Mouse (Mus musculus): ENCODE data around the gene Thada. TPM values are rescaled to one million over a fixed set of nuclear protein-coding genes. Genes with fewer than 3 reads are reported as not detected.
"Not testable (repeated sequence)": the region's sequence is repeated elsewhere in the genome, so short reads cannot be mapped to it uniquely, and the experiment has no call there.

Thada gene
- polyA plus RNA-seq, 1 experiment from 2014 or later: 15.9 TPM

DNA sequence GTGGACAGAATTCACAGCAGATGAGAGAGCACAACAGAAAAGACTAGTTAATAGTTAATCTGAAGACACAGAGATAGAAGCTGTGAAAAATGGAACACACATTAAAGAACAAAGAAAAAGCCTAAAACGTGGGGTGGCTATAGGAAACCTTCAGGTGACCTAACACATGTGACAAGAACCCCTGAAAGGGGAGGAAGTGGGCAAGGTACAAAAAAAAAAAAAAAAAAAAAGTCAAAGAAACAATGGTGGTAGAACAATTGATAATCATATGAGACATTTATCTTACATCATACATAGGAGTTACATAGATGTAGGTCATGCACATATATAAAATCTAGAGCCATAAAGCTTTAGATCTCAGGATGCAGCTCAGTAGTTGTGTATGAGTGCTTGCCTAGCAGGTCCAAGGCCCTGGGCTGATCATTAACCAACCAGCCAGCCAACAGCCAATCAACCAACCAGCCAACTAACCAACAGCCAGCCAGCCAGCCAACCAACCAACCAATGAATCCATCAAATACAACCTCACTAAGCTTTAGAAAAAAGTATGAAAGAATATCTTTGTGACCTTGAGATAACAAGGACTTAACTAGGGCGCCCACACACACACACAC, 226.2 kb downstream of the Thada start:
- Histone ChIP-seq H3K9me3 (ENCODE audit: control insufficient read depth, low read depth, low read length) (no peaks in the 10 kb centered on the region), H3K4me3 (ENCODE audit: low read depth, low read length) (no peak overlapping the region), H3K9ac (replicated peaks; ENCODE audit: low read depth, low read length) (no peak overlapping the region), H3K36me3 (ENCODE audit: control insufficient read depth, insufficient read depth, low read length) (no peaks in the 10 kb centered on the region), H3K27me3 (ENCODE audit: control insufficient read depth, insufficient read depth, low read length) (no peaks in the 10 kb centered on the region), H3K27ac (ENCODE audit: low read length) (no peak overlapping the region), H3K4me2 (replicated peaks; ENCODE audit: low read depth, low read length) (no peak overlapping the region), H3K4me1 (ENCODE audit: control insufficient read depth, insufficient read depth, low read length) (peaks cover 8% of the 10 kb centered on the region)
- no peak for ATAC-seq (ENCODE audit: insufficient number of reproducible peaks, insufficient read depth, low FRiP score, low read depth)
- 80% methylated on average over 2 of the region's 2 CpGs for WGBS

DNA sequence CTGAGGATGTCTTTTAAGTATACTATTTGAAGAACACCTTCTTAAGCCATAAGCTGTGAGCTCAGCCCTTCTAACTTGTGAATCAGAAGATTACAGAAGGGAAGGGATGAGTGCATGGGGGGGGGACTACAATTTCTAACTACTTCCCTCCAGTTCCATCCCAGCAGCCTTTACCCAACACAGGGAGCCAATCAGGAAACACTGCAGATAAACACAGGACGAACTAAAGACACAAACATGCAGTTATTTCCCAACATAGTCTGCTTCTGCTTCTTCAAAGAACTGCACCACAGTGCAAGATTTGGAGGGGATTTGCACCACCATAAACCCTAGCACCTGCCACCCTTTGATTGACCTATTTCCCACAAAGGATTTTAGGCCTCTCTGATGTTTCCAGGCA, 227.8 kb downstream of the Thada start:
- WGBS: 69% methylated on average over 1 of the region's 1 CpGs
- Histone ChIP-seq H3K4me1 (ENCODE audit: control insufficient read depth, insufficient read depth, low read length) (no peaks in the 10 kb centered on the region), H3K27ac (ENCODE audit: low read length) (no peak overlapping the region), H3K36me3 (ENCODE audit: control insufficient read depth, insufficient read depth, low read length) (no peaks in the 10 kb centered on the region), H3K9me3 (ENCODE audit: control insufficient read depth, low read depth, low read length) (no peaks in the 10 kb centered on the region), H3K4me3 (ENCODE audit: low read depth, low read length) (no peak overlapping the region), H3K9ac (replicated peaks; ENCODE audit: low read depth, low read length) (no peak overlapping the region), H3K4me2 (replicated peaks; ENCODE audit: low read depth, low read length) (no peak overlapping the region), H3K27me3 (ENCODE audit: control insufficient read depth, insufficient read depth, low read length) (no peaks in the 10 kb centered on the region)
- ATAC-seq (ENCODE audit: insufficient number of reproducible peaks, insufficient read depth, low FRiP score, low read depth): no peak

DNA sequence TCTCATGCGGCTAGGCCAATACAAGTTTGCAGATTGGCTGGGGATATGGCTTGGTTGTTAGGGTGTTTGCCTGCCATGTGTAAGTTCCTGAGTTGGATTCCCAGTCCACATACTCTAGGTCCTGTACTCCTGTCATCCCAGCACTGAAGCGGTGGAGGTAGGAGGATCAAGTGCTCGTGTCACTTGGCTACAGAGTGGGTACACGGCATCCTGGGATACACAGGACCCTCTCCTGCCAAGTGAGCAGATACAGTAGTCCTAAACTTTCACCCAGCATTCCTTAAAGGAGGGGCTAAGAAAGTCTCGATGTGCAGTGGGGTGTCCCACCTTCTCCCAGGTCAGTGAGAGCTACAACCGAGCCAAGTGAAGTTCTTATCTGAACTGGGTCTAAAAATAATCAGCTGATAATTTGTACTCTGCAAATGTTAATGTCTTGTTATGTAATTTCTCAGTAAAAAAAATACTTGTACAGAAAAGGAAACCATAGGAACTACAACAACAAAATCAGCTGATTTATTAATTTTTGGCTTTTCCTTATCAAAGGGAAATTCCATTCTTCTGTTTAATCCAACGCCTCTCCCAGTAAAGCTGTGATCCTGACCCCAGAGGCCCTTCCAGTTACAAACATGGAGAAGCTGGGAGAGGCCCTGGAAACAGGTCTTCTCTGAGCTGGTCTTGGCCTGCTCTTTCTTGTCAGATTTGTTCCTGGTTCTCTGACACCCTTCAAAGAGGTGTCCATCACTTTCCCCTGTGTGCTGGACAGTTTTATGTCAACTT, 229.0 kb downstream of the Thada start:
- 80% methylated on average over 7 of the region's 7 CpGs for WGBS
- Histone ChIP-seq H3K4me2 (replicated peaks; ENCODE audit: low read depth, low read length) (no peak overlapping the region), H3K27ac (ENCODE audit: low read length) (no peak overlapping the region), H3K4me3 (ENCODE audit: low read depth, low read length) (no peak overlapping the region), H3K36me3 (ENCODE audit: control insufficient read depth, insufficient read depth, low read length) (no peaks in the 10 kb centered on the region), H3K4me1 (ENCODE audit: control insufficient read depth, insufficient read depth, low read length) (no peaks in the 10 kb centered on the region), H3K27me3 (ENCODE audit: control insufficient read depth, insufficient read depth, low read length) (no peaks in the 10 kb centered on the region), H3K9me3 (ENCODE audit: control insufficient read depth, low read depth, low read length) (no peaks in the 10 kb centered on the region), H3K9ac (replicated peaks; ENCODE audit: low read depth, low read length) (no peak overlapping the region)
- ATAC-seq (ENCODE audit: insufficient number of reproducible peaks, insufficient read depth, low FRiP score, low read depth): no peak

DNA sequence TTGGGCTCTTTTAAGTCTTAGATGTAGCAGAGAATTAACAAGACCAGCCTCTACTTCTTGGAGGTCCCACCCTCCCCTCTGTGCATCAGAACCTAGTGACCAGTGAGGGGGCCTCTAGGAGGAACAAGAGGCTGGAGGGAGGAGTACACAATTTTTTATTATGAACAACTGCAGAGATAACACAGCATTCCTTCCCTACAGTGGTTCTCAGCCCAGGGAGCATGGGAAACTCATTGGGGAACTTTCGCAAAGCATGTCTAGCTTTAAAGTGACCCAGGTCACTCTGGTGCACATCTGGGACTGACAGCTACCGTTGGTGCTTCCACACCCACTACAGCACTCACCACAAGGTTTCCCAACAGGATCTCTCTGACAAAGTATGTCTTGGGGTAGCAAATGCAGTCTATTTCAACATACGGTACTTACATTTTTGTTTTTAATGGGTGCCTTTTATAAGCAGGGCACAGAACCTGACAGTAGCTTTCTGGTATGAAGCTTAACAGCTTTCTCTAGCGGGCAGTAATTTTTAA, 230.5 kb downstream of the Thada start:
- no peak for ATAC-seq (ENCODE audit: insufficient number of reproducible peaks, insufficient read depth, low FRiP score, low read depth)
- Histone ChIP-seq H3K36me3 (ENCODE audit: control insufficient read depth, insufficient read depth, low read length) (no peaks in the 10 kb centered on the region), H3K9me3 (ENCODE audit: control insufficient read depth, low read depth, low read length) (no peaks in the 10 kb centered on the region), H3K4me1 (ENCODE audit: control insufficient read depth, insufficient read depth, low read length) (no peaks in the 10 kb centered on the region), H3K9ac (replicated peaks; ENCODE audit: low read depth, low read length) (no peak overlapping the region), H3K27me3 (ENCODE audit: control insufficient read depth, insufficient read depth, low read length) (no peaks in the 10 kb centered on the region), H3K4me2 (replicated peaks; ENCODE audit: low read depth, low read length) (no peak overlapping the region), H3K27ac (ENCODE audit: low read length) (no peak overlapping the region), H3K4me3 (ENCODE audit: low read depth, low read length) (no peak overlapping the region)
- 79% methylated on average over 4 of the region's 4 CpGs for WGBS

DNA sequence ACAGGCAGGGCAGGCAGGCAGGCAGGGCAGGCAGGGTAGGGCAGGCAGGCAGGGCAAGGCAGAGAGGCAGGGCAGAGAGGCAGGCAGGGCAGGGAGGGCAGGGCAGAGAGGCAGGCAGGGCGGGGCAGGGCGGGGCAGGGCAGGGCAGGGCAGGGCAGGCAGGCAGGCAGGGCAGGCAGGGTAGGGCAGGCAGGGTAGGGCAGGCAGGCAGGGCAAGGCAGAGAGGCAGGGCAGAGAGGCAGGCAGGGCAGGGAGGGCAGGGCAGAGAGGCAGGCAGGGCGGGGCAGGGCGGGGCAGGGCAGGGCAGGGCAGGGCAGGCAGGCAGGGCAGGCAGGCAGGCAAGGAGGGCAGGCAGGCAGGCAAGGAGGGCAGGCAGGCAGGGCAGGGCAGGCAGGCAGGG, 231.2 kb downstream of the Thada start:
- not testable (repeated sequence) for H3K27ac ChIP-seq (ENCODE audit: low read length); H3K4me3 ChIP-seq (ENCODE audit: low read depth, low read length); H3K9ac ChIP-seq (replicated peaks; ENCODE audit: low read depth, low read length); H3K4me1 ChIP-seq (ENCODE audit: control insufficient read depth, insufficient read depth, low read length); H3K4me2 ChIP-seq (replicated peaks; ENCODE audit: low read depth, low read length); ATAC-seq (ENCODE audit: insufficient number of reproducible peaks, insufficient read depth, low FRiP score, low read depth); H3K36me3 ChIP-seq (ENCODE audit: control insufficient read depth, insufficient read depth, low read length); H3K27me3 ChIP-seq (ENCODE audit: control insufficient read depth, insufficient read depth, low read length); H3K9me3 ChIP-seq (ENCODE audit: control insufficient read depth, low read depth, low read length)
- 100% methylated on average over 2 of the region's 4 CpGs for WGBS

DNA sequence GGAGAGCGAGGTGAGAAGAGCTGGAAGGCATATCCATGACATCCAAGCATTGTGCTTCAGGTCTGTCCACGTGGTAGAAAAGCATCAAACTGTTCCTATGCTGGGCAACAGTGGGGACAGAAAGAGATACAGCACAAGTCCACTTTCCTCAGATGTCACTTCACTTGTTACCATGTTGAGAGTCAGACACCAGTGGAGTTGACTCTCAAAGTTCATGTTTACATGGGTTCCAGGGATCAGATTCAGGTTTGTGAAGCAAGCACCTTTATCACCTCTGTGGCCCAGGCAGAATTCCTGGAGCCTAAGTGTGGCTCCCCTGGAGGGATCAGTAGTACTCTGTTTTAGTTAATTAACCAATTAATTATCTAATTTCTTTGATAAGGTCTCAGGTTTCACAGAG, 232.2 kb downstream of the Thada start:
- Histone ChIP-seq H3K36me3 (ENCODE audit: control insufficient read depth, insufficient read depth, low read length) (peaks cover 5% of the 10 kb centered on the region; the same call in 1 of the 2 replicates), H3K27me3 (ENCODE audit: control insufficient read depth, insufficient read depth, low read length) (no peaks in the 10 kb centered on the region), H3K4me2 (replicated peaks; ENCODE audit: low read depth, low read length) (no peak overlapping the region), H3K4me1 (ENCODE audit: control insufficient read depth, insufficient read depth, low read length) (no peaks in the 10 kb centered on the region), H3K27ac (ENCODE audit: low read length) (no peak overlapping the region), H3K9ac (replicated peaks; ENCODE audit: low read depth, low read length) (no peak overlapping the region), H3K4me3 (ENCODE audit: low read depth, low read length) (no peak overlapping the region), H3K9me3 (ENCODE audit: control insufficient read depth, low read depth, low read length) (no peaks in the 10 kb centered on the region)
- no peak for ATAC-seq (ENCODE audit: insufficient number of reproducible peaks, insufficient read depth, low FRiP score, low read depth)
- WGBS: 90% methylated on average over 2 of the region's 2 CpGs

DNA sequence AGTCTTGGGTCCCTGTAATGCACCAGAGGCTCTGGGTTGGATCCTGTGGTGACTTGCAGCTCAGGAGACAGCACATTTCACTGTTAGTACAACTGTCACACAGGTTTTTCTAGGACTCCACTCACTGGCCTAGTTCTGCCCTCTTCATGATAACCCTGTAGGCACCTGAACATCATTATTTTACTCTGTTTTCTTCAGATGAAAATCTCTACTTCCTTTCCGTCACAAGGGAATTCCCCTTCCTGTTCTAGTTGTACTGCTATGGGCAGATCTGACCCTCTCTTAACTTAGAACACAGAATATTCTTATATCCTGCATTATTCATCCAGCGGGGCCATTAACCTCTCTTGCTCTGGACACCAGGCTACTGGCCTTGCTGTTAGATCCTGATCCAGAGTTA, 234.6 kb downstream of the Thada start:
- WGBS: 80% methylated on average over 2 of the region's 2 CpGs
- no peaks in the 10 kb centered on the region for H3K4me1 ChIP-seq (ENCODE audit: control insufficient read depth, insufficient read depth, low read length)
- H3K9ac ChIP-seq (replicated peaks; ENCODE audit: low read depth, low read length): no peak overlapping the region
- H3K27ac ChIP-seq (ENCODE audit: low read length): no peak overlapping the region
- no peak overlapping the region for H3K4me3 ChIP-seq (ENCODE audit: low read depth, low read length)
- H3K27me3 ChIP-seq (ENCODE audit: control insufficient read depth, insufficient read depth, low read length): no peaks in the 10 kb centered on the region
- H3K36me3 ChIP-seq (ENCODE audit: control insufficient read depth, insufficient read depth, low read length): peaks cover 15% of the 10 kb centered on the region
- H3K4me2 ChIP-seq (replicated peaks; ENCODE audit: low read depth, low read length): no peak overlapping the region
- no peaks in the 10 kb centered on the region for H3K9me3 ChIP-seq (ENCODE audit: control insufficient read depth, low read depth, low read length)
- no peak for ATAC-seq (ENCODE audit: insufficient number of reproducible peaks, insufficient read depth, low FRiP score, low read depth)

DNA sequence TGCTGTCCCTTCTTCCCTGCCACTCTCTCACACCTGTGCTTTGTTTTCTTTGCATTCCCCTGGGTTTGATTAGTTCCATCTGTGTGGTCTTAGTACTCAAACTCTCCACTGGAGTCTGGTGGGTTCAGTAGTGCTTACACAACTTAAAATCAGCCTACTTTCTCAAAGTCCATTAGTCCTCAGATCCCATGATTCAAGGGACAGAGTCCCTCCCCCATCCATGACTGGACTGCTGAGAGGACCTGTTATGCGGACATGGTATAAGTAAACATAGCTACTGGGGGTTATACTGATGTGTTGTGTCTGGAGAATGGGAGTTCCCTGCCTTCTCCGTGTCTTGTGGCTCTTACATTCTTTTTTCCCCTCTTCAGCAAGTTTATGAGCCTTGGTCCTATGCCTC, 237.8 kb downstream of the Thada start:
- ATAC-seq (ENCODE audit: insufficient number of reproducible peaks, insufficient read depth, low FRiP score, low read depth): no peak
- no peak overlapping the region for H3K9ac ChIP-seq (replicated peaks; ENCODE audit: low read depth, low read length)
- no peak overlapping the region for H3K4me2 ChIP-seq (replicated peaks; ENCODE audit: low read depth, low read length)
- H3K27ac ChIP-seq (ENCODE audit: low read length): no peak overlapping the region
- WGBS: 48% methylated on average over 2 of the region's 2 CpGs
- no peaks in the 10 kb centered on the region for H3K9me3 ChIP-seq (ENCODE audit: control insufficient read depth, low read depth, low read length)
- H3K36me3 ChIP-seq (ENCODE audit: control insufficient read depth, insufficient read depth, low read length): peaks cover 15% of the 10 kb centered on the region
- no peaks in the 10 kb centered on the region for H3K27me3 ChIP-seq (ENCODE audit: control insufficient read depth, insufficient read depth, low read length)
- H3K4me3 ChIP-seq (ENCODE audit: low read depth, low read length): no peak overlapping the region
- H3K4me1 ChIP-seq (ENCODE audit: control insufficient read depth, insufficient read depth, low read length): no peaks in the 10 kb centered on the region

Data from stomach, embryonic 14.5 days (tissue).